Mouse (Mus musculus): ENCODE results near the gene Det1. TPM values are rescaled to one million over a fixed set of nuclear protein-coding genes. Genes with fewer than 3 reads are reported as not detected.

Gene Det1
- total and polyA plus RNA-seq, 3 experiments = 15.8 to 16.8 TPM; not detected in 1

DNA sequence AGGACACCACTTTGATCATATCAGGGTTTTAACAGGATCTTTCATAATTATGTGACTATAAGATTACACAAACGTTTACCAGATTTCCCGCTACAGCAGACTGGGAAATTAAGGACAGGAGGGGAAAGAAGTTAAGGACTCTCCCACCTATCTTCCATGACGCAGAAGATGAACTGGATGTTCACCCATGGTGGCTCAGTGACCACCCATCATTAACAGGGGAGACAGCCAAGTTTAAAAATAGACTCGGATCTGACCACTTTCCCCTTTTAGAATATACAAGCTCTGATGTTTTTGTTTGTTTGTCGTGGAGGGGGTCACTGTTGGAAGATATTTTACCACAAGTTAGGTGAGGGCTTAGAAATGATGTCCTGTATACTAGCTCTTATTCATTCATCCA, 5.5 kb downstream of the Det1 start:
- no peaks in the 10 kb centered on the region for H3K27me3 ChIP-seq (ENCODE audit: control insufficient read depth in 1 of 2, insufficient read depth in 2 of 2, low read length in 2 of 2)
- no peaks in the 10 kb centered on the region for H3K9me3 ChIP-seq (replicated peaks; ENCODE audit: insufficient read depth, low read length)
- H3K9ac ChIP-seq (ENCODE audit: control insufficient read depth, low read depth, low read length, poor library complexity, severe bottlenecking) = no peak overlapping the region
- H3K4me1 ChIP-seq (ENCODE audit: control insufficient read depth in 1 of 2, insufficient read depth in 2 of 2, low read length in 2 of 2) = peaks cover 0 to 4% of the 10 kb centered on the region in 2 experiments; a peak in 2 of 4 replicates
- no peak for DNase-seq (ENCODE audit: low read depth, low spot score)
- TF ChIP-seq TAL1 (IDR thresholded peaks at IDR 0.05; ENCODE audit: low read length) (no peak), MAZ (IDR thresholded peaks at IDR 0.05; ENCODE audit: low read depth, low read length) (no peak), USF1 (IDR thresholded peaks at IDR 0.05; ENCODE audit: low read depth, low read length) (no peak), CHD2 (IDR thresholded peaks at IDR 0.05; ENCODE audit: low read length) (no peak), NELFE (IDR thresholded peaks at IDR 0.05; ENCODE audit: low read depth, low read length) (no peak), GABPA (IDR thresholded peaks at IDR 0.05; ENCODE audit: low read depth, low read length) (no peak), RAD21 (IDR thresholded peaks at IDR 0.05; ENCODE audit: low read depth, low read length) (no peak), ZMIZ1 (IDR thresholded peaks at IDR 0.05; ENCODE audit: low read depth, low read length) (no peak), ETS1 (IDR thresholded peaks at IDR 0.05; ENCODE audit: low read depth, low read length) (no peak), E2F4 (IDR thresholded peaks at IDR 0.05; ENCODE audit: borderline replicate concordance, low read depth, low read length) (no peak), JUND (IDR thresholded peaks at IDR 0.05; ENCODE audit: low read depth, low read length) (no peak), TBP (IDR thresholded peaks at IDR 0.05; ENCODE audit: low read depth, low read length) (no peak), POLR2A (IDR thresholded peaks at IDR 0.05; ENCODE audit: control insufficient read depth in 1 of 2, insufficient read depth in 1 of 2, low read depth in 1 of 2, low read length in 2 of 2, poor library complexity in 1 of 2) (no peak), ZC3H11A (IDR thresholded peaks at IDR 0.05; ENCODE audit: low read depth, low read length) (no peak), USF2 (IDR thresholded peaks at IDR 0.05; ENCODE audit: borderline replicate concordance in 1 of 2, insufficient read depth in 1 of 2, low read depth in 1 of 2, low read length in 2 of 2) (no peak)
- H3K79me2 ChIP-seq (ENCODE audit: control insufficient read depth, insufficient read depth, low read length, poor library complexity) = peaks cover 15% of the 10 kb centered on the region
- no peak overlapping the region for H3K4me3 ChIP-seq (ENCODE audit: control insufficient read depth in 1 of 2, insufficient read depth in 1 of 2, low read depth in 2 of 2, low read length in 2 of 2)
- H3K36me3 ChIP-seq (ENCODE audit: control insufficient read depth in 1 of 2, insufficient read depth in 2 of 2, low read length in 2 of 2) = peaks cover 3 to 7% of the 10 kb centered on the region in 2 experiments
- H3K27ac ChIP-seq (ENCODE audit: control insufficient read depth, low read depth, low read length) = no peak overlapping the region

DNA sequence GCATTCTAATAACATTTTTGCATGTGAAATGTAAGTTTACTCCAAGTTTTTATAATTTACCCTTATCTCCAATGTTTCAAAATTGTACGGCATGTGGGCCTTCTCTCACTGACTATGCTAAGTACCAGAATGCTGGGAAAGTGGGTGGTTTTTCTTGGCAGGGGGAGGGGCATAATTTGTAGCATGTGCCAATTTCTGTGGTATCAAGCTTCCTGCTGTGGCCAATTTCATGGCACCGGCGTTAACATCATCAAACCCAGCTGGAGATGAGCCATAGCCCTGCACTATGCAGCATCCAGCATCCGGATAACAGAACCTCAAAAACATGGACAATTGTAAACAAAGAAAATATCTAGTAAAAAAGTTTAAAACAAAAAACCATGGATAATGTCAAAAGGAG, 9.8 kb downstream of the Det1 start:
- Histone ChIP-seq H3K9me3 (replicated peaks; ENCODE audit: insufficient read depth, low read length) (no peaks in the 10 kb centered on the region), H3K9ac (ENCODE audit: control insufficient read depth, low read depth, low read length, poor library complexity, severe bottlenecking) (no peak overlapping the region), H3K27ac (ENCODE audit: control insufficient read depth, low read depth, low read length) (no peak overlapping the region), H3K79me2 (ENCODE audit: control insufficient read depth, insufficient read depth, low read length, poor library complexity) (peaks cover 6% of the 10 kb centered on the region; the same call in 1 of the 2 replicates), H3K4me1 (ENCODE audit: control insufficient read depth in 1 of 2, insufficient read depth in 2 of 2, low read length in 2 of 2) (no peaks in the 10 kb centered on the region), H3K4me3 (ENCODE audit: control insufficient read depth in 1 of 2, insufficient read depth in 1 of 2, low read depth in 2 of 2, low read length in 2 of 2) (no peak overlapping the region), H3K27me3 (ENCODE audit: control insufficient read depth in 1 of 2, insufficient read depth in 2 of 2, low read length in 2 of 2) (no peaks in the 10 kb centered on the region), H3K36me3 (ENCODE audit: control insufficient read depth in 1 of 2, insufficient read depth in 2 of 2, low read length in 2 of 2) (peaks cover 2 to 3% of the 10 kb centered on the region in 2 experiments; a peak in 3 of 4 replicates)
- DNase-seq (ENCODE audit: low read depth, low spot score) = no peak
- TF ChIP-seq NRF1 (IDR thresholded peaks at IDR 0.05; ENCODE audit: insufficient read depth, low read depth, low read length, poor library complexity, severe bottlenecking) (no peak), EP300 (IDR thresholded peaks at IDR 0.05; ENCODE audit: low read depth in 1 of 2, low read length in 2 of 2) (no peak), USF2 (IDR thresholded peaks at IDR 0.05; ENCODE audit: borderline replicate concordance in 1 of 2, insufficient read depth in 1 of 2, low read depth in 1 of 2, low read length in 2 of 2) (no peak), MAFK (IDR thresholded peaks at IDR 0.05; ENCODE audit: borderline replicate concordance, low read depth, low read length) (no peak), GABPA (IDR thresholded peaks at IDR 0.05; ENCODE audit: low read depth, low read length) (no peak)

All from MEL (cell line).